Mouse (Mus musculus) small intestine, adult 2 months (tissue): Measurements from ENCODE around the gene Ttc23l. TPM values are rescaled to one million over a fixed set of nuclear protein-coding genes. Genes with fewer than 3 reads are reported as not detected.
"Not testable (repeated sequence)": the region's sequence is repeated elsewhere in the genome, so short reads cannot be mapped to it uniquely, and the experiment has no call there.

Experiments
- H3K27ac ChIP-seq: fragments of 200-500 bp; 2 replicates; pipeline ENCODE4 v1.5.1; 2012; ENCODE audit warnings: low read depth, low read length, control low read depth, inconsistent platforms; ENCODE audit not compliant: insufficient read depth
- H3K27me3 ChIP-seq: fragments of 200-500 bp; 2 replicates; pipeline ENCODE4 v1.6.1; 2012; ENCODE audit warnings: mild to moderate bottlenecking, moderate library complexity, low read length, inconsistent platforms; ENCODE audit not compliant: control insufficient read depth, insufficient read depth
- H3K36me3 ChIP-seq: fragments of 200-500 bp; 2 replicates; pipeline ENCODE4 v1.6.1; 2012; ENCODE audit warnings: mild to moderate bottlenecking, low read length, control low read depth, inconsistent platforms; ENCODE audit not compliant: control insufficient read depth, insufficient read depth
- H3K4me1 ChIP-seq: fragments of 200-500 bp; 2 replicates; pipeline ENCODE4 v1.6.1; 2012; ENCODE audit warnings: low read length, inconsistent platforms, mixed read lengths; ENCODE audit not compliant: control insufficient read depth, insufficient read depth, insufficient read length
- H3K4me3 ChIP-seq: fragments of 200-500 bp; 2 replicates; pipeline ENCODE4 v1.5.1; 2012; ENCODE audit warnings: low read depth, mild to moderate bottlenecking, control low read depth, inconsistent platforms, low read length, moderate library complexity
- CTCF ChIP-seq: fragments of 200-500 bp; IDR thresholded peaks from 2 replicates; pipeline ENCODE4 v1.5.1; 2012; ENCODE audit warnings: low read depth, mild to moderate bottlenecking, control low read depth, inconsistent platforms, low read length, moderate library complexity, mixed read lengths; ENCODE audit not compliant: insufficient replicate concordance, insufficient read length; ENCODE audit errors: extremely low read depth
- POLR2A ChIP-seq: fragments of 200-500 bp; IDR thresholded peaks from 2 replicates; pipeline ENCODE4 v1.6.1; 2012; ENCODE audit warnings: low read depth, mild to moderate bottlenecking, control low read depth, inconsistent platforms, low read length, moderate library complexity
- WGBS: fragments of 180-500 bp; shearing (Covaris S2); methylation state at CpG from one replicate; pipeline ENCODE4 v1.1.7; 2018; 5-methylcytosine and 5-hydroxymethylcytosine counted together
- polyA plus RNA-seq: library from polyadenylated mRNA; depleted of rRNA; stranded (reverse); fragments of >200 nt; gene quantifications from 2 replicates; pipeline ENCODE4 v1.2.3, GENCODE M21; 2012

Ttc23l gene
- polyA plus RNA-seq, 1 experiment = not detected

DNA sequence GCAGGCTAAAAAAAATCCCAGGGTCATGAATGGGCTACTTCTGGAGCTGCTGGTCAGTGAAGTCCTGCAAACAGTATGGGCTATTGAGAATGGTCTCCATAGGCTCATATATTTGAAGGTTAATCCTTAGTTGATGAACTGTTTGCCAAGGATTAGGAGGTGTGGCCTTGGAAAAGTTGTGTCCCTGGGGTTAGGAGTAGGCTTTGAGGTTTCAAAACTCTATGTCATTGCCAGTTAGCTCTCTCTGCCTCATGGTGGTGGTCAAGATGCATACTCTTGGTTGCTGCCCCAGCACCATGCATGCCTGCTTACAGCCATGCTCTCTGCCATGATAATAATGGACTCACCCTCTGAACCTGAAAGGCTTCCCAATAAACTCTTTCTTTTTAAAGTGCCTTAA lies 4.1 kb downstream of the Ttc23l start:
- Histone ChIP-seq H3K36me3 (no peaks in the 10 kb centered on the region), H3K27ac (no peak overlapping the region)
- TF ChIP-seq CTCF (no peak), POLR2A (no peak)

DNA sequence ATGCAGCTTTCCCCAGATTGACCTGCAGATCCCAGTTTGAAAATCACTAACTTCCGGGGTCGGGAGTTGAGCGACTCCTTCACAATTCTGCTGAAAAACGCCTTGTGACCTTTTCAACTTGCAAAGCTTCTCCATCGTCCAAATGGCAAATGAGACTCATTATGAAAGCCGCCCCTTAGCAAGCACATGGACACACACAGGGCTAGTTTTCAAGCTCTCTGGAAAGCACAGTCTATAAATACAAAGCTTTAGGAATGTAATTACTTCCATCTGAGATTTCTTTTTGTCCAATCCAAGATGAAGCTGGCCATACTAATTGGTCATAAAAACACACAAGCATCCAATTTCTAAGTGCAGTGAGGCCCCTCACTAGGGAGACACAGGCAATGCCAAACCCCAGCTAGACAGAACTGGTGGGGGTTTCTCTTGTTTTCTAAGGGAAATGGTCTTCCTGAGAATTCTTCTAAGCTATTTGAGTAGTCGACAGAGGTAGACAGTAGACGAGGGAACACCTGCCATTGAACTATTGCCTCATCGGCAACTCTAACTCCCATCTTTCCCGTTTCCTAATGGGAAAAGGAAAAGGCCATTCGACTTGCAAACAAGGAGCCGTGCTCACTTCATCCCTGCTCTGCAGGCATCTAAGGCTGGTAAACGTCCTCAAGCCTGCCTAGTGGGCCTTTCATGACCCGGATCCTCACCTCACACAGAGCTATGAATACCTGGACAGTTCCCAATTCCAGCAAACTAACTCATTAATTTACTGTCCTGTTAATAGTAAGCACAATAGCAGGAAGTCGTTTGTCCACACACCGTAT lies 18.0 kb downstream of the Ttc23l start:
- 77% methylated on average over 16 of the region's 16 CpGs for WGBS
- TF ChIP-seq CTCF (no peak), POLR2A (no peak)
- no peaks in the 10 kb centered on the region for H3K36me3 ChIP-seq
- no peaks in the 10 kb centered on the region for H3K4me1 ChIP-seq
- H3K27me3 ChIP-seq = no peaks in the 10 kb centered on the region
- no peak overlapping the region for H3K27ac ChIP-seq
- H3K4me3 ChIP-seq = no peak overlapping the region

More for the DNA sequence above, 4.1 kb downstream of the Ttc23l start:
- Histone ChIP-seq H3K4me3 (no peak overlapping the region), H3K4me1 (no peaks in the 10 kb centered on the region), H3K27me3 (no peaks in the 10 kb centered on the region)

DNA sequence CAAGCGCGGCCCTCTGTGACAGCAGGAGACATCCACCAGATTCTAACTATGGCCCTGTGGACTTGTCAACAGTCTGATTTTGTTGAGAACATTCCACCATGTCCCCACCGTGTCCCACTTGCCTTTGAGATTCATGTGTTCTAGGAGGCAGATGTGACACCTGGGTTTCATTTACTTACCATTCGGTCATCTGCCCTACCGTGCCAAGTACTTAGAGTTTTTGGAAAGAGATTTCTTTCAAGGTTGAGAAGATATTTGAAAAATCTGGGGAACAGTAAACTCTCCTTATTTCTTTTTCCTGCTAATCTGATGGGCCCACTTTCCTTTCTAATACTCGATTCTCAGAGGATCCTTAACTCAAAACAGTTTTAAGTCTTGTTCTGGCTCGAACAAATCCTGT lies 22.5 kb downstream of the Ttc23l start:
- H3K36me3 ChIP-seq = no peaks in the 10 kb centered on the region
- no peak for TF ChIP-seq CTCF
- no peak for TF ChIP-seq POLR2A
- H3K4me3 ChIP-seq = no peak overlapping the region
- 81% methylated on average over 7 of the region's 7 CpGs for WGBS
- no peaks in the 10 kb centered on the region for H3K4me1 ChIP-seq
- H3K27ac ChIP-seq = no peak overlapping the region
- H3K27me3 ChIP-seq = no peaks in the 10 kb centered on the region

DNA sequence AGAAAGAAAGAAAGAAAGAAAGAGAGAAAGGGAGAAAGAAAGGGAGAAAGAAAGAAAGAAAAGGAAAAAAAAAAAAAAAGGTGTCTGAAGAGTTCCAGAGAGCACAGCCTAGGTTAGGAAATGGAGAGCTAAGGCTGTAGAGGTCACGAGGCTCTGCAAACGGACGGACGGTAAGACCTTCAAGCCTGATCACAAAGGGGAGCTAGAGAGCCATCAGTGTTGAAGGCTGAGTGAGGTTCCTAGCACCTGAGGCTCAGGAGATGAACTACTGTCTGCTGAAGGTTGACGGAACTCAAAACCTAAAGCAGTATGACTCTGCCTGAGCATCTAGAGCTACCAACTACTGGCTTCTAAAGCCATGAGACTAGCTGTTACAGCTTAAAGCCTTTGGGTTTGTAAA lies 23.9 kb downstream of the Ttc23l start:
- Histone ChIP-seq H3K4me3 (no peak overlapping the region), H3K27ac (no peak overlapping the region), H3K27me3 (no peaks in the 10 kb centered on the region), H3K36me3 (no peaks in the 10 kb centered on the region), H3K4me1 (no peaks in the 10 kb centered on the region)
- TF ChIP-seq CTCF (no peak), POLR2A (no peak)
- WGBS = 79% methylated on average over 5 of the region's 5 CpGs

DNA sequence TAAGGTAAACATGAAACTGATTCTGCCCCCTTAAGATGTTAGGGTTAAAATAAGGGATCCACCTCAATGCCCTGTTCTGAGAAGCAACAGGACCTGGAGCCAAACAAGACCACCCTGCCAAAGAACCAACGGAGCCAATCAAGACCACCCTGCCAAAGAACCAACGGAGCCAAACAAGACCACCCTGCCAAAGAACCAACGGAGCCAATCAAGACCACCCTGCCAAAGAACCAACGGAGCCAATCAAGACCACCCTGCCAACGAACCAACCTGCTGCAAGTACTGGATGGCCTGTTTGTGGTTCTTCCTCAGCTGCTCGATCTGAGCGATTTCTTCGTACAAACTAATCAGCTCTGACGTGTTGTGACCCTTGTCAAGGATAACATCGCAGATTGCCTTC lies 25.1 kb downstream of the Ttc23l start:
- not testable (repeated sequence) for H3K36me3 ChIP-seq, H3K4me1 ChIP-seq, H3K4me3 ChIP-seq, H3K27me3 ChIP-seq, H3K27ac ChIP-seq
- 89% methylated on average over 10 of the region's 10 CpGs for WGBS

DNA sequence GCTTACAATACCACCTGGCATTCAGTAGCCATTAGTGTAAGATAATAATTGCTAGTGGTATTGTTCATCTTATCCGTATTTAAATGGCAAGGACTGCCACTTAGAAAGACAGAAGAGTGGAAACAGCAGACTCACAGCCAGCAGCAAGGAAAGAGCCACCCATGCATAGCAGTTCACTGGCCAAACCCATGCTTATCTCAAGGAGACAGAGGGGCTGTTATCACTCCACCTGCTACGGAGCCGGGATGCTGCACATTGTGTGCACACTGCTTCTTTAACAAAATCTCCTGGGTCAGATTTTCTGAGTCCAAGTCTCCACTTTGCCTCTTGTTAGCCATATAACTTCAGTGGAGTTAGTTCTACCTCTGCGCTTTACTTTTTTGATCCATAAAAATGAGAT lies 27.1 kb downstream of the Ttc23l start:
- 58% methylated on average over 4 of the region's 4 CpGs for WGBS
- no peak overlapping the region for H3K27ac ChIP-seq
- no peaks in the 10 kb centered on the region for H3K4me1 ChIP-seq
- H3K36me3 ChIP-seq = no peaks in the 10 kb centered on the region
- H3K27me3 ChIP-seq = no peaks in the 10 kb centered on the region
- TF ChIP-seq CTCF (no peak), POLR2A (no peak)
- no peak overlapping the region for H3K4me3 ChIP-seq

DNA sequence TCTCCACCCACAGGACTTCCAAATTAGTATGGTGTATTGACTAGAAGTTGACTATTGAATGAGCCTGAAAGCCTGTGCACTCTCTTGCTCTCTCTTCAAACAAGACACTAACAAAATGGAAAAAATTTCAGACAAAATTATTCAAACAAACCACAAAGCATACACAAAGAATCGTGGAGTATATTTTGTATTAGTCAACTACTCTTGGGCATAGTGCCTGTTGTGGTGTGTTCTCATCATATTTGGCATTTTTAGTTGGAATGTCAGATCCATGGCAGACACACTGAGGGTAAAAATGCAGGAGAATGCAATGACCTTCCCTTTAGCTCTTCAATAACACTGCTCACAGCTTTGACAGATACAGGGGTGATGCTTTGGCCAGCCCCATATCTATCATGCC lies 32.6 kb downstream of the Ttc23l start:
- Histone ChIP-seq H3K4me3 (no peak overlapping the region), H3K27ac (no peak overlapping the region), H3K4me1 (no peaks in the 10 kb centered on the region), H3K36me3 (no peaks in the 10 kb centered on the region), H3K27me3 (no peaks in the 10 kb centered on the region)
- WGBS = 60% methylated on average over 1 of the region's 1 CpGs
- no peak for TF ChIP-seq CTCF
- no peak for TF ChIP-seq POLR2A

DNA sequence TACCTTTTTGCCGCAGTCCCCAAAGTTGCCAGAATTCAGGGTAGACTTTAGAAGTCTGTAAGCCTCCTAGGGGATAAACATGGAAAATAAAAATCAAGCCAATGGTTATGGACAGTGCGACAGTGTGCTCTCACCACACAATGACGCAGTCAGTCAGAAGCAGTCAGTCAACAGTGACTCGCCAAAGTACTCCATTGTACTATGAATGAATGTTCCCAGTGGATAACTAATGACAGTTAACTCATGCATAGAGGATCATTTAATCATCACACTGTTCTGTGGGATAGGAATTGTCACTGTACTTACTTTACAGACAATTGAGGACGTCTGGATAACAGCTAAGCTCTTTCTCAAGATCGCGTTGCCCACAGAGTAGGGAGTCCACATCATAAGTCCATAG lies 43.3 kb downstream of the Ttc23l start:
- no peaks in the 10 kb centered on the region for H3K27me3 ChIP-seq
- no peaks in the 10 kb centered on the region for H3K36me3 ChIP-seq
- no peaks in the 10 kb centered on the region for H3K4me1 ChIP-seq
- TF ChIP-seq POLR2A = no peak
- no peak for TF ChIP-seq CTCF
- no peak overlapping the region for H3K4me3 ChIP-seq
- no peak overlapping the region for H3K27ac ChIP-seq
- WGBS = 85% methylated on average over 7 of the region's 7 CpGs
